Mouse (Mus musculus): Measurements from ENCODE around the gene Car5a.

Gene Car5a

GRCm38 (mm10) chr8:121932668-121933520, 11.8 kb downstream of the Car5a start:
- no peaks in the 10 kb centered on the region for H3K36me3 ChIP-seq (ENCODE audit: control insufficient read depth, insufficient read depth, low read length, poor library complexity, severe bottlenecking)
- DNase-seq (ENCODE audit: low read depth, low spot score) = no peak
- H3K27me3 ChIP-seq (ENCODE audit: control insufficient read depth, insufficient read depth, low read length, poor library complexity, severe bottlenecking) = no peaks in the 10 kb centered on the region

- H3K27me3 ChIP-seq (ENCODE audit: control insufficient read depth, insufficient read depth, low read length, poor library complexity, severe bottlenecking) = no peaks in the 10 kb centered on the region
- no peaks in the 10 kb centered on the region for H3K36me3 ChIP-seq (ENCODE audit: control insufficient read depth, insufficient read depth, low read length, poor library complexity, severe bottlenecking)
- DNase-seq (ENCODE audit: low read depth, low spot score) = no peak
Observed at GRCm38 (mm10) chr8:121932026-121932667, 12.6 kb downstream of the Car5a start.

GRCm38 (mm10) chr8:121931571-121931970, 13.1 kb downstream of the Car5a start:
- Histone ChIP-seq H3K36me3 (ENCODE audit: control insufficient read depth, insufficient read depth, low read length, poor library complexity, severe bottlenecking) (no peaks in the 10 kb centered on the region), H3K27me3 (ENCODE audit: control insufficient read depth, insufficient read depth, low read length, poor library complexity, severe bottlenecking) (no peaks in the 10 kb centered on the region)
- DNase-seq (ENCODE audit: low read depth, low spot score) = no peak

GRCm38 (mm10) chr8:121930047-121930446, 14.7 kb downstream of the Car5a start:
- Histone ChIP-seq H3K36me3 (ENCODE audit: control insufficient read depth, insufficient read depth, low read length, poor library complexity, severe bottlenecking) (no peaks in the 10 kb centered on the region), H3K27me3 (ENCODE audit: control insufficient read depth, insufficient read depth, low read length, poor library complexity, severe bottlenecking) (no peaks in the 10 kb centered on the region)
- DNase-seq (ENCODE audit: low read depth, low spot score) = no peak

GRCm38 (mm10) chr8:121927316-121927715, 17.4 kb downstream of the Car5a start:
- no peaks in the 10 kb centered on the region for H3K36me3 ChIP-seq (ENCODE audit: control insufficient read depth, insufficient read depth, low read length, poor library complexity, severe bottlenecking)
- DNase-seq (ENCODE audit: low read depth, low spot score) = peak; percentile 69
- no peaks in the 10 kb centered on the region for H3K27me3 ChIP-seq (ENCODE audit: control insufficient read depth, insufficient read depth, low read length, poor library complexity, severe bottlenecking)

GRCm38 (mm10) chr8:121926266-121926665, 18.4 kb downstream of the Car5a start:
- Histone ChIP-seq H3K27me3 (ENCODE audit: control insufficient read depth, insufficient read depth, low read length, poor library complexity, severe bottlenecking) (no peaks in the 10 kb centered on the region), H3K36me3 (ENCODE audit: control insufficient read depth, insufficient read depth, low read length, poor library complexity, severe bottlenecking) (no peaks in the 10 kb centered on the region)
- no peak for DNase-seq (ENCODE audit: low read depth, low spot score)

- Histone ChIP-seq H3K27me3 (ENCODE audit: control insufficient read depth, insufficient read depth, low read length, poor library complexity, severe bottlenecking) (no peaks in the 10 kb centered on the region), H3K36me3 (ENCODE audit: control insufficient read depth, insufficient read depth, low read length, poor library complexity, severe bottlenecking) (no peaks in the 10 kb centered on the region)
- DNase-seq (ENCODE audit: low read depth, low spot score) = peak; percentile 85
Observed at GRCm38 (mm10) chr8:121925624-121926023, 19.1 kb downstream of the Car5a start.

- H3K27me3 ChIP-seq (ENCODE audit: control insufficient read depth, insufficient read depth, low read length, poor library complexity, severe bottlenecking) = no peaks in the 10 kb centered on the region
- DNase-seq (ENCODE audit: low read depth, low spot score) = no peak
- H3K36me3 ChIP-seq (ENCODE audit: control insufficient read depth, insufficient read depth, low read length, poor library complexity, severe bottlenecking) = no peaks in the 10 kb centered on the region
Observed at GRCm38 (mm10) chr8:121924681-121925080, 20.0 kb downstream of the Car5a start.

- Histone ChIP-seq H3K36me3 (ENCODE audit: control insufficient read depth, insufficient read depth, low read length, poor library complexity, severe bottlenecking) (no peaks in the 10 kb centered on the region), H3K27me3 (ENCODE audit: control insufficient read depth, insufficient read depth, low read length, poor library complexity, severe bottlenecking) (no peaks in the 10 kb centered on the region)
- DNase-seq (ENCODE audit: low read depth, low spot score) = no peak
Observed at GRCm38 (mm10) chr8:121922101-121922500, 22.6 kb downstream of the Car5a start.

- DNase-seq (ENCODE audit: low read depth, low spot score) = no peak
- Histone ChIP-seq H3K27me3 (ENCODE audit: control insufficient read depth, insufficient read depth, low read length, poor library complexity, severe bottlenecking) (no peaks in the 10 kb centered on the region), H3K36me3 (ENCODE audit: control insufficient read depth, insufficient read depth, low read length, poor library complexity, severe bottlenecking) (no peaks in the 10 kb centered on the region)
Observed at GRCm38 (mm10) chr8:121921582-121921981, 23.1 kb downstream of the Car5a start.

- no peaks in the 10 kb centered on the region for H3K36me3 ChIP-seq (ENCODE audit: control insufficient read depth, insufficient read depth, low read length, poor library complexity, severe bottlenecking)
- DNase-seq (ENCODE audit: low read depth, low spot score) = no peak
- H3K27me3 ChIP-seq (ENCODE audit: control insufficient read depth, insufficient read depth, low read length, poor library complexity, severe bottlenecking) = no peaks in the 10 kb centered on the region
Observed at GRCm38 (mm10) chr8:121919731-121920130, 25.0 kb downstream of the Car5a start.

- no peaks in the 10 kb centered on the region for H3K27me3 ChIP-seq (ENCODE audit: control insufficient read depth, insufficient read depth, low read length, poor library complexity, severe bottlenecking)
- DNase-seq (ENCODE audit: low read depth, low spot score) = no peak
- no peaks in the 10 kb centered on the region for H3K36me3 ChIP-seq (ENCODE audit: control insufficient read depth, insufficient read depth, low read length, poor library complexity, severe bottlenecking)
Observed at GRCm38 (mm10) chr8:121919158-121919557, 25.5 kb downstream of the Car5a start.

- DNase-seq (ENCODE audit: low read depth, low spot score) = no peak
- H3K36me3 ChIP-seq (ENCODE audit: control insufficient read depth, insufficient read depth, low read length, poor library complexity, severe bottlenecking) = no peaks in the 10 kb centered on the region
- H3K27me3 ChIP-seq (ENCODE audit: control insufficient read depth, insufficient read depth, low read length, poor library complexity, severe bottlenecking) = no peaks in the 10 kb centered on the region
Observed at GRCm38 (mm10) chr8:121913378-121913777, 31.3 kb downstream of the Car5a start.

GRCm38 (mm10) chr8:121912831-121913230, 31.9 kb downstream of the Car5a start:
- H3K36me3 ChIP-seq (ENCODE audit: control insufficient read depth, insufficient read depth, low read length, poor library complexity, severe bottlenecking) = no peaks in the 10 kb centered on the region
- no peak for DNase-seq (ENCODE audit: low read depth, low spot score)
- no peaks in the 10 kb centered on the region for H3K27me3 ChIP-seq (ENCODE audit: control insufficient read depth, insufficient read depth, low read length, poor library complexity, severe bottlenecking)

GRCm38 (mm10) chr8:121911987-121912386, 32.7 kb downstream of the Car5a start:
- Histone ChIP-seq H3K27me3 (ENCODE audit: control insufficient read depth, insufficient read depth, low read length, poor library complexity, severe bottlenecking) (no peaks in the 10 kb centered on the region), H3K36me3 (ENCODE audit: control insufficient read depth, insufficient read depth, low read length, poor library complexity, severe bottlenecking) (no peaks in the 10 kb centered on the region)
- DNase-seq (ENCODE audit: low read depth, low spot score) = no peak

All from splenic B cell, adult 2 months (primary cell).